Mouse (Mus musculus) hindbrain, embryonic 14.5 days (tissue): Measurements from ENCODE around the gene Epha3. TPM values are rescaled to one million over a fixed set of nuclear protein-coding genes. Genes with fewer than 3 reads are reported as not detected.
A peak's percentile ranks its signal among the peaks of the same experiment; 100 is the strongest.

Experiments
- ATAC-seq: fragments of 200-750 bp; cut with Nextera tagmentation; 2 replicates; pipeline ENCODE4 v1.8.0; 2017; ENCODE audit warnings: moderate number of reproducible peaks, mild to moderate bottlenecking, moderate TSS enrichment, moderate library complexity; ENCODE audit not compliant: low FRiP score
- DNase-seq: peaks from one replicate; pipeline ENCODE4 v3.0.0-alpha.2; 2015; ENCODE audit warnings: low spot score
- H3K27ac ChIP-seq: fragments of 300-500 bp; sonication (generic); 2 replicates; pipeline ENCODE4 v1.5.1; 2014; ENCODE audit warnings: mild to moderate bottlenecking, moderate library complexity
- H3K27me3 ChIP-seq: fragments of 300-500 bp; sonication (generic); 2 replicates; pipeline ENCODE4 v1.6.1; 2014; ENCODE audit warnings: mild to moderate bottlenecking, low read length, mixed read lengths; ENCODE audit not compliant: control insufficient read depth, insufficient read depth
- H3K36me3 ChIP-seq: fragments of 300-500 bp; sonication (generic); replicated peaks from 2 replicates; pipeline ENCODE4 v1.6.1; 2014; ENCODE audit not compliant: control insufficient read depth, insufficient read depth
- H3K4me1 ChIP-seq: fragments of 300-500 bp; sonication (generic); replicated peaks from 2 replicates; pipeline ENCODE4 v1.6.1; 2014; ENCODE audit warnings: antibody characterized with exemption, low read length, mixed read lengths; ENCODE audit not compliant: control insufficient read depth, insufficient read depth
- H3K4me2 ChIP-seq: fragments of 300-500 bp; sonication (generic); replicated peaks from 2 replicates; pipeline ENCODE4 v1.6.1; 2014; ENCODE audit warnings: mild to moderate bottlenecking, moderate library complexity
- H3K4me3 ChIP-seq: fragments of 300-500 bp; sonication (generic); replicated peaks from 2 replicates; pipeline ENCODE4 v1.5.1; 2014; ENCODE audit warnings: mild to moderate bottlenecking, low read length
- H3K9ac ChIP-seq: fragments of 300-500 bp; sonication (generic); 2 replicates; pipeline ENCODE4 v1.6.1; 2014
- H3K9me3 ChIP-seq: fragments of 300-500 bp; sonication (generic); 2 replicates; pipeline ENCODE4 v1.6.1; 2016; ENCODE audit warnings: low read length; ENCODE audit not compliant: control insufficient read depth
- WGBS: fragments of 180-500 bp; shearing (Covaris S2); extraction: QIAGEN DNeasy Blood & Tissue Kit; methylation state at CpG from one replicate; pipeline ENCODE4 v1.1.7; 2014; 5-methylcytosine and 5-hydroxymethylcytosine counted together
- polyA plus RNA-seq: library from polyadenylated mRNA; unstranded; fragments of >200 nt; fragmentation: Nextera tagmentation; extraction: Ambion mirVana; gene quantifications from 2 replicates; pipeline ENCODE4 v1.2.1, GENCODE M21; 2014

Epha3 gene
- polyA plus RNA-seq, 1 experiment from 2014 or later: 24.7 TPM

DNA sequence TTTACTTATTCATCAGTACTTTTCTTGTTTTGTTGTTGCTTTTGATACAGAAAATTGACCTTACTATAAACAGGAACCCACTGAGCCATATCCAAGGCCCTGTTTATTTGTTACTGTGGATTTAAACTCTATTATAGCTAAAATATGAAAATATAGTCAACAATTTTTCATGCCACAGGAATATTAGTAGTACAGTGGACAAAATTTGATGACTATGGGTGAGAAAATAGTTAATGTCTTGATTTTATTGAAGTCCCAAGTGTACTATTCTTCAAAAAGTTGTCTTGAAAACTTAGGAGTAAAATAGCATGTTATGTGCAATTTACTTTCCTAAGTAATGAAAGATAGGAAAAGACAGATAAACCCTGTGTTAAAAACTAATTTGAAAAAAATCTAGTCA, 217.4 kb downstream of the Epha3 start:
- H3K4me1 ChIP-seq: no peaks in the 10 kb centered on the region
- H3K4me3 ChIP-seq: no peak overlapping the region
- no peak overlapping the region for H3K9ac ChIP-seq
- ATAC-seq (no peak), DNase-seq (no peak)
- no peaks in the 10 kb centered on the region for H3K9me3 ChIP-seq
- no peaks in the 10 kb centered on the region for H3K27me3 ChIP-seq
- H3K36me3 ChIP-seq: no peaks in the 10 kb centered on the region
- H3K4me2 ChIP-seq: no peak overlapping the region
- no peak overlapping the region for H3K27ac ChIP-seq

DNA sequence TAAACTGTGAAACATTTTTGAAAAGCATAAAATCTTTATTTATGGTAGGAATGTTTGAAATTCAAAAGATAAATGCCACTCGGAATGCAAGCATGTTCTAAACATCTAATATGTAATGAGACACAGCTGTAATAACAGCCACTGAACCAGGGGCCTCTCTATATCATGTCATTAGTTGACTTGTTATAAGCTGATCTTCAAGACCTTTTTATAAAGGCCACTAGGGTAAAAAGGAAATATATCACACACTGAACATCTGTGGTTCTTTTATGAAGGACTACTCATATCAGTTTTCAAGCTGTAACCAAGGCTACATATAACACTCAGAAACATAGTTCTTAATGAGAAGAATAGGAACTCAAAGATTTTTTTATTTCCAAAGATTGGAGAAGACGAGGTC, 221.3 kb downstream of the Epha3 start:
- no peaks in the 10 kb centered on the region for H3K4me1 ChIP-seq
- WGBS: 85% methylated on average over 2 of the region's 2 CpGs
- DNase-seq (no peak), ATAC-seq (no peak)
- no peaks in the 10 kb centered on the region for H3K27me3 ChIP-seq
- H3K9ac ChIP-seq: no peak overlapping the region
- no peak overlapping the region for H3K27ac ChIP-seq
- no peaks in the 10 kb centered on the region for H3K36me3 ChIP-seq
- H3K9me3 ChIP-seq: no peaks in the 10 kb centered on the region
- H3K4me2 ChIP-seq: no peak overlapping the region
- H3K4me3 ChIP-seq: no peak overlapping the region

- 63% methylated on average over 3 of the region's 3 CpGs for WGBS
These were observed 222.4 kb downstream of the Epha3 start for GRCm38 (mm10) chr16:63641603-63642002.

GRCm38 (mm10) chr16:63638701-63639100, 225.3 kb downstream of the Epha3 start:
- no peaks in the 10 kb centered on the region for H3K9me3 ChIP-seq
- DNase-seq: no peak
- 33% methylated on average over 6 of the region's 6 CpGs for WGBS

More at GRCm38 (mm10) chr16:63641603-63642002, 222.4 kb downstream of the Epha3 start:
- H3K9me3 ChIP-seq: no peaks in the 10 kb centered on the region
- no peak overlapping the region for H3K4me3 ChIP-seq
- no peaks in the 10 kb centered on the region for H3K4me1 ChIP-seq
- H3K9ac ChIP-seq: no peak overlapping the region
- no peak for ATAC-seq
- no peak for DNase-seq
- no peaks in the 10 kb centered on the region for H3K36me3 ChIP-seq
- H3K27ac ChIP-seq: no peak overlapping the region
- no peaks in the 10 kb centered on the region for H3K27me3 ChIP-seq
- H3K4me2 ChIP-seq: no peak overlapping the region

GRCm38 (mm10) chr16:63633748-63634166, 230.2 kb downstream of the Epha3 start:
- no peaks in the 10 kb centered on the region for H3K36me3 ChIP-seq
- H3K9ac ChIP-seq: no peak overlapping the region
- no peak overlapping the region for H3K4me3 ChIP-seq
- ATAC-seq (no peak), DNase-seq (no peak)
- H3K27ac ChIP-seq: no peak overlapping the region
- 94% methylated on average over 5 of the region's 5 CpGs for WGBS
- no peaks in the 10 kb centered on the region for H3K9me3 ChIP-seq
- no peaks in the 10 kb centered on the region for H3K4me1 ChIP-seq
- H3K4me2 ChIP-seq: no peak overlapping the region
- H3K27me3 ChIP-seq: no peaks in the 10 kb centered on the region

More at GRCm38 (mm10) chr16:63638701-63639100, 225.3 kb downstream of the Epha3 start:
- H3K4me3 ChIP-seq: no peak overlapping the region
- H3K27me3 ChIP-seq: no peaks in the 10 kb centered on the region
- no peaks in the 10 kb centered on the region for H3K36me3 ChIP-seq
- no peak overlapping the region for H3K27ac ChIP-seq
- H3K9ac ChIP-seq: no peak overlapping the region
- ATAC-seq: no peak
- no peak overlapping the region for H3K4me2 ChIP-seq
- no peaks in the 10 kb centered on the region for H3K4me1 ChIP-seq

DNA sequence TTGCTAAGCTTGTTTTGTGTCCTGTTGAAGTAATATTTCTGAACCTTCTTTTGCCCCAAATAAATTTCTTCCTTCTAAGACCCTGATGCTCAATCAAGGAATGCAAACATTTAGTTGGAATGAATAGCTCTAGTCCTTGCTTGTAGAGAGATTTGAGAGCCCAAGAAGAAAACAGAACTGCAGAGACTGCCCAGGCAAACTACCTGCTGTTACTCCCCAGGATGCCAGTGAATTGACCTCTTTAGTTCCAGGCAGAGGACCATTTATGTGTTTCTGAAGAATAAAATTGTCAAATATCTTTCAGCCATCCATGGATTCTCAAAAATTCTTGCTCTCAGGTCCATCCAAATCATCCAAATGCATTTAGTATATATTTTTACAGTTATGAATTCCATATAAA, 238.7 kb downstream of the Epha3 start:
- no peak overlapping the region for H3K9ac ChIP-seq
- ATAC-seq: no peak
- DNase-seq: no peak
- no peaks in the 10 kb centered on the region for H3K9me3 ChIP-seq
- H3K36me3 ChIP-seq: no peaks in the 10 kb centered on the region
- no peak overlapping the region for H3K4me2 ChIP-seq
- no peaks in the 10 kb centered on the region for H3K4me1 ChIP-seq
- no peak overlapping the region for H3K27ac ChIP-seq
- H3K27me3 ChIP-seq: no peaks in the 10 kb centered on the region
- no peak overlapping the region for H3K4me3 ChIP-seq

GRCm38 (mm10) chr16:63621845-63622244, 242.1 kb downstream of the Epha3 start:
- 56% methylated on average over 6 of the region's 6 CpGs for WGBS

GRCm38 (mm10) chr16:63615396-63615795, 248.6 kb downstream of the Epha3 start:
- H3K9ac ChIP-seq: no peak overlapping the region
- H3K4me2 ChIP-seq: no peak overlapping the region
- no peaks in the 10 kb centered on the region for H3K9me3 ChIP-seq
- 41% methylated on average over 3 of the region's 3 CpGs for WGBS
- no peaks in the 10 kb centered on the region for H3K36me3 ChIP-seq
- no peak for DNase-seq
- no peaks in the 10 kb centered on the region for H3K27me3 ChIP-seq
- H3K4me3 ChIP-seq: no peak overlapping the region
- ATAC-seq: no peak; the same call in 1 of the 2 replicates
- 0 out of 2 replicates have a peak, but pooled peaks cover 3% of the 10 kb centered on the region for H3K4me1 ChIP-seq
- no peak overlapping the region for H3K27ac ChIP-seq

More at GRCm38 (mm10) chr16:63621845-63622244, 242.1 kb downstream of the Epha3 start:
- 0 out of 2 replicates have a peak, but pooled peaks have one; percentile 57 for ATAC-seq
- Histone ChIP-seq H3K27ac (no peak overlapping the region), H3K9me3 (no peaks in the 10 kb centered on the region), H3K4me2 (no peak overlapping the region), H3K27me3 (no peaks in the 10 kb centered on the region), H3K9ac (no peak overlapping the region), H3K4me1 (no peaks in the 10 kb centered on the region), H3K4me3 (no peak overlapping the region), H3K36me3 (no peaks in the 10 kb centered on the region)
- DNase-seq: no peak

DNA sequence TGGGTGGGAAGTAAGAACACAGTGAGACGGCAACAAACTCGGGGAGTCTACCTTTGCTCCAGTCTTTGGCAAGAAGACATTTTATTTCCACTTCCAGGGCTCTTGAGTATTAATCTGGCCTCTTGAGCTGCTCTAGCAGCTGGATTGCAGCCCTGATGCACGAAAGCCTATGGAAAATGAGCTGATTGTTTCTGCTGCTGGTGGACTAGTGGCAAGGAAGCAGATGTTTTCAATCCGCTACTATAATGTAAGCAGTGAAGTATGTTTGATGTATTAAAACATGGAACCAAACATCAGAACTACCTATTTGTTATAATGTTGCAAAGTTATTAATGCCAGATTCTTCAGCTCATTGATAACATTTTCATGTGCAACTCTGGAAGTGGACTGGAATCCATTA, 251.0 kb downstream of the Epha3 start:
- Histone ChIP-seq H3K36me3 (no peaks in the 10 kb centered on the region), H3K9me3 (no peaks in the 10 kb centered on the region), H3K27ac (no peak overlapping the region), H3K9ac (no peak overlapping the region), H3K4me2 (no peak overlapping the region), H3K4me1 (0 out of 2 replicates have a peak, but pooled peaks cover 3% of the 10 kb centered on the region), H3K27me3 (no peaks in the 10 kb centered on the region), H3K4me3 (no peak overlapping the region)
- WGBS: 88% methylated on average over 4 of the region's 4 CpGs
- no peak for DNase-seq
- no peak for ATAC-seq

GRCm38 (mm10) chr16:63600229-63600628, 263.7 kb downstream of the Epha3 start:
- WGBS: 49% methylated on average over 3 of the region's 3 CpGs
- H3K4me3 ChIP-seq: no peak overlapping the region
- H3K27me3 ChIP-seq: no peaks in the 10 kb centered on the region
- no peak for ATAC-seq
- H3K9me3 ChIP-seq: no peaks in the 10 kb centered on the region
- no peak overlapping the region for H3K4me2 ChIP-seq
- no peak overlapping the region for H3K27ac ChIP-seq
- no peaks in the 10 kb centered on the region; the same call in 1 of the 2 replicates for H3K36me3 ChIP-seq
- DNase-seq: no peak
- H3K9ac ChIP-seq: no peak overlapping the region
- no peaks in the 10 kb centered on the region for H3K4me1 ChIP-seq
